Mouse (Mus musculus): ENCODE results near the gene E130116L18Rik. TPM values are rescaled to one million over a fixed set of nuclear protein-coding genes. Genes with fewer than 3 reads are reported as not detected.
"Not testable (repeated sequence)": the region's sequence is repeated elsewhere in the genome, so short reads cannot be mapped to it uniquely, and the experiment has no call there.

Gene E130116L18Rik
- polyA plus RNA-seq, 1 experiment from 2014 or later = 1.5 TPM

- no peak for DNase-seq (ENCODE audit: low spot score)
Observed at GRCm38 (mm10) chr5:25183595-25183994, 39.4 kb downstream of the E130116L18Rik start.

DNA sequence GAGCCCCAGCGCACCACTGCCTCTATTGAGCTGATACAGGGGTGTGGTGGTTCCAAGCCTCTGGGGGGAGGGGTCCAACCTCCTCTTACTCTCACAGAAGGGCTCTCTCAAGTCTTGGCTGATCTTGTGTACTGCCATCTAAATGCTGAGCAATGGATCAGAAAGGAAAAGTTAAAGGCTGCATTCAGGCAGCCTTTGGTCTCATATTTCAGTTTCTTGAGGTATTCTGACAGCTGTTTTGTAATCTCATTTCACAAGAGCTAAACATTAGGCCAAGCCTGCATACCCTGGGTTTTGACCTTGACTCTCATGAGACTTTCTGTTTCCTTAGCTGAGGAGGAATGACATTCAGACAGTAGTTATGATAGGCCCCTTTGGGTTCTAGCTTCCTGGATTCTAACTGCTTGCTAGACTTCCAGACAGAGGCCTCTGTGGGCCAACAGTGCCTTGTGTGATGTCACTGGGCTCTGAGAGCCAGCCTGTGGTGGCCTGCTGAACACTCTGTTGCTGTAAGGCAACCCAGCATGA is 41.9 kb downstream of the E130116L18Rik start, which contains the start of gene Galntl5:
Gene Galntl5, plus strand, starts transcription at position 457 of the 528 bp plus-strand sequence.
- no peak for DNase-seq (ENCODE audit: low spot score)

DNA sequence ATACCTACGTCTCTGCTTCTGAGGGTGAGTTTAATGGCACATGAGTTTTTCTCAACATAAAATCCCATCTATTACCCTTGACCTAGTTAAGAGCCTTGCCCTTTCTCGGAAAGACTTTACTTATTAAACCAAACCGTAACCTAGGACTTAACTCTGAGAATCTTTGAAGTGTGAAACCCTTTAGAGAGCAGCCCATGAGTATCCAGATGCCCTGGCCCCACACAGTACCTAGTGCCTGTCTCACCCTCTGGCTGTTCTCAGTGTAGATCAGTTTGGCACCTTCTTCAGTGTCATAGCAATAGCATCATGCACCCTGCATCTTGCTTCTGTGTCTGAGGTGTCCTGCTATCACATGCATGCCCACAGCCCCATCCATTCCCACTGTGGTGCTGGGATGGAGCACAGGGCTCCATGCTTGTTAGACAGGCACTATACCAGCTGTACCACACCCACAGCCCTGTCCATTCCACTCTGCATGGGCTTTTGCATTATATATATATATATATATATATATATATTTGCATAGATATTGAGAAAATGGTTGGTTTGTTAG is 42.9 kb downstream of the E130116L18Rik start:
- no peak for DNase-seq (ENCODE audit: low spot score)

DNA sequence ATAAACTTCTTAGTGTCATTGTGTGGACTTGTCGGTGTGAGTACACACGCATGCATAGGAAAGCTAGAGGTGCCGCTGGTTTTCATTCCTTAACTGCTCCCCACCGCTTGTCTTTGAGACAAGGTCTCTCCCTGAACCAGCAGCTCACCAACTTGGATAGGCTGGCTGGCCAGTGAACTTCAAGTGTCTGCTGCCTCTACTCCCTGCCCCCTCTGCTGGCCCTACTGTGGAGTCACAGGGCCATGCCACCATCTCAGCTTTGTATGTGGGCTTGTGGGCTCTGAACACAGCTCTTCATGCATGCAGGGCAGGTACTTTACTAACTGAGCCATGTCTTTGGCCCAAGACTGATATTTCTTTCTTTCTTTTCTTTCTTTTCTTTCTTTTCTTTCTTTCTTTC is 43.7 kb downstream of the E130116L18Rik start:
- DNase-seq (ENCODE audit: low spot score) = peak; percentile 15

- not testable (repeated sequence) for DNase-seq (ENCODE audit: low spot score)
Observed at GRCm38 (mm10) chr5:25178543-25178942, 44.4 kb downstream of the E130116L18Rik start.

DNA sequence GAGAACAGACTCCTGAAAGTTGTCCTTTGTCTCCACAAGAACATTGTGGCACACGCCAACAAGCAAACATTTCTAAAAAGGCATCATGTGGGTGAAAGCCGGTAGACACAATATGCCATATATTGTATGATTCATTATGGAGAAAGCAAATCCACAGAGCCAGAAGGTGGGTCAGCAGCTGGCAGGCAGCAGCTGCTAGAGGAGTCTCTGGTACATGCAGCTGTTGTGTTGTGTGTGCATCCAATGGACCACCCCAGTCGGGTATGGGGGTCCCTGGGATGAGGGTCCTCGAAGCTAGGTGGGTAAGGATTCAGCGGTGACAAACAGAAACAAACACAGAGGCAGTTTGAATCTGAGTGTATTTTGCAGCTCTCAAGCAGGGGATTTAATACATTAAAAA is 45.0 kb downstream of the E130116L18Rik start:
- not testable (repeated sequence) for DNase-seq (ENCODE audit: low spot score)

Other genes with a start within 250 kb of the E130116L18Rik start
- 31.2 and 34.9 TPM in 2 replicates for gene Prkag2, start 122.5 kb downstream of the E130116L18Rik start, polyA plus RNA-seq (2015; fragmentation: Nextera tagmentation; extraction: Ambion mirVana)
- gene Galntl5, start 41.7 kb downstream of the E130116L18Rik start, polyA plus RNA-seq (2015; fragmentation: Nextera tagmentation; extraction: Ambion mirVana) = not detected in 2 replicates
- gene Galnt11, start 1.2 kb downstream of the E130116L18Rik start, polyA plus RNA-seq (2015; fragmentation: Nextera tagmentation; extraction: Ambion mirVana) = 20.2 and 21.2 TPM in 2 replicates

All from thymus, postnatal 0 days (tissue).